Mouse (Mus musculus) G1E (cell line): Measurements from ENCODE around the gene Rnf220. TPM values are rescaled to one million over a fixed set of nuclear protein-coding genes. Genes with fewer than 3 reads are reported as not detected.

Source experiments
- ATAC-seq: 2 replicates; pipeline ENCODE4 v1.8.0; 2016; ENCODE audit warnings: mild to moderate bottlenecking; ENCODE audit not compliant: insufficient number of reproducible peaks, poor library complexity, low FRiP score, severe bottlenecking; ENCODE audit errors: extremely low read depth
- DNase-seq: peaks from one replicate; pipeline ENCODE4 v3.0.0; 2012; ENCODE audit warnings: low spot score
- H3K27me3 ChIP-seq: 2 replicates; pipeline ENCODE4 v1.6.1; 2012; ENCODE audit warnings: mild to moderate bottlenecking, low read length, inconsistent platforms; ENCODE audit not compliant: insufficient read depth
- H3K36me3 ChIP-seq: replicated peaks from 2 replicates; pipeline ENCODE3; 2012; ENCODE audit warnings: mild to moderate bottlenecking, inconsistent platforms
- H3K4me1 ChIP-seq: 2 replicates; pipeline ENCODE4 v1.6.1; 2012; ENCODE audit warnings: low read depth, low read length, inconsistent platforms, mixed read lengths; ENCODE audit not compliant: insufficient read depth
- H3K4me3 ChIP-seq: 2 replicates; pipeline ENCODE4 v1.5.1; 2012; ENCODE audit warnings: low read depth, mild to moderate bottlenecking, inconsistent platforms, low read length, moderate library complexity, mixed read lengths
- H3K9me3 ChIP-seq: replicated peaks from 2 replicates; pipeline ENCODE4 v1.6.1; 2012; ENCODE audit warnings: inconsistent platforms
- CTCF ChIP-seq: IDR thresholded peaks from 2 replicates; pipeline ENCODE4 v1.5.1; 2012; ENCODE audit warnings: low read depth, low read length, inconsistent platforms, mixed read lengths
- GATA1 ChIP-seq: IDR thresholded peaks from 2 replicates; pipeline ENCODE4 v1.6.1; 2012; ENCODE audit warnings: borderline replicate concordance, low read length, inconsistent platforms, mixed read lengths
- GATA2 ChIP-seq: IDR thresholded peaks from 2 replicates; pipeline ENCODE4 v1.6.1; 2012; ENCODE audit warnings: low read depth, low read length, inconsistent platforms, borderline replicate concordance
- POLR2AphosphoS5 ChIP-seq: IDR thresholded peaks from 2 replicates; pipeline ENCODE4 v1.6.1; 2012; ENCODE audit warnings: low read depth, low read length, inconsistent platforms; ENCODE audit not compliant: insufficient replicate concordance
- TAL1 ChIP-seq: conservative IDR thresholded peaks from 2 replicates; pipeline ENCODE4 v1.6.1; 2012; ENCODE audit warnings: low read depth, low read length, inconsistent platforms, mixed read lengths
- polyA plus RNA-seq: library from polyadenylated mRNA; stranded (reverse); fragments of >175 nt; gene quantifications from 2 replicates; pipeline ENCODE4 v1.2.3, GENCODE M21; 2012
- total RNA-seq, 2 experiments: library from RNA; stranded (forward) in 1 of 2; stranded (reverse) in 1 of 2; fragments of 200-1000 nt in 1 of 2; fragments of >200 nt in 1 of 2; fragmentation: Nextera tagmentation in 1 of 2; gene quantifications; 2 replicates each; pipeline ENCODE4 v1.2.3; 2014 to 2017

Gene Rnf220
- total and polyA plus RNA-seq, 3 experiments: 87.7 to 113 (median 88.7) TPM

GRCm38 (mm10) chr4:117491840-117492239, 5.0 kb downstream of the Rnf220 start:
- no peak for DNase-seq
- ATAC-seq: no peak
- Histone ChIP-seq H3K4me1 (no peaks in the 10 kb centered on the region), H3K36me3 (no peaks in the 10 kb centered on the region), H3K4me3 (no peak overlapping the region), H3K27me3 (peaks cover 56% of the 10 kb centered on the region), H3K9me3 (peaks cover 10% of the 10 kb centered on the region)
- TF ChIP-seq GATA1 (no peak), POLR2AphosphoS5 (no peak), TAL1 (no peak), CTCF (no peak), GATA2 (no peak)

GRCm38 (mm10) chr4:117489975-117490374, 6.9 kb downstream of the Rnf220 start:
- DNase-seq (no peak), ATAC-seq (no peak)
- no peak for TF ChIP-seq TAL1
- TF ChIP-seq GATA1: no peak
- TF ChIP-seq POLR2AphosphoS5: no peak
- TF ChIP-seq GATA2: no peak
- TF ChIP-seq CTCF: no peak
- Histone ChIP-seq H3K4me3 (no peak overlapping the region), H3K27me3 (peaks cover 41% of the 10 kb centered on the region), H3K4me1 (no peaks in the 10 kb centered on the region), H3K36me3 (no peaks in the 10 kb centered on the region), H3K9me3 (peaks cover 6% of the 10 kb centered on the region)

- no peak for ATAC-seq
- no peaks in the 10 kb centered on the region for H3K36me3 ChIP-seq
- H3K4me1 ChIP-seq: no peaks in the 10 kb centered on the region
- TF ChIP-seq GATA1 (no peak), CTCF (no peak), GATA2 (no peak), POLR2AphosphoS5 (no peak), TAL1 (no peak)
- no peak for DNase-seq
- no peak overlapping the region for H3K4me3 ChIP-seq
- peaks cover 5% of the 10 kb centered on the region for H3K9me3 ChIP-seq
- peaks cover 37% of the 10 kb centered on the region for H3K27me3 ChIP-seq
Observed at GRCm38 (mm10) chr4:117489566-117489965, 7.3 kb downstream of the Rnf220 start.

- H3K9me3 ChIP-seq: peaks cover 6% of the 10 kb centered on the region
- H3K4me3 ChIP-seq: no peak overlapping the region
- no peaks in the 10 kb centered on the region for H3K4me1 ChIP-seq
- no peaks in the 10 kb centered on the region for H3K36me3 ChIP-seq
- DNase-seq: no peak
- TF ChIP-seq GATA2 (no peak), GATA1 (no peak), TAL1 (no peak), POLR2AphosphoS5 (no peak), CTCF (no peak)
- peaks cover 22% of the 10 kb centered on the region for H3K27me3 ChIP-seq
- no peak for ATAC-seq
Observed at GRCm38 (mm10) chr4:117487471-117487870, 9.4 kb downstream of the Rnf220 start.

- Histone ChIP-seq H3K4me1 (peaks cover 1% of the 10 kb centered on the region; the same call in 1 of the 2 replicates), H3K9me3 (peaks cover 6% of the 10 kb centered on the region), H3K36me3 (no peaks in the 10 kb centered on the region), H3K27me3 (peaks cover 16% of the 10 kb centered on the region), H3K4me3 (no peak overlapping the region)
- TF ChIP-seq POLR2AphosphoS5 (no peak), CTCF (no peak), GATA1 (no peak), TAL1 (no peak), GATA2 (no peak)
- ATAC-seq (no peak), DNase-seq (no peak)
Observed at GRCm38 (mm10) chr4:117486188-117486587, 10.7 kb downstream of the Rnf220 start.

GRCm38 (mm10) chr4:117485045-117485780, 11.6 kb downstream of the Rnf220 start:
- ATAC-seq: no peak
- Histone ChIP-seq H3K4me1 (peaks cover 11% of the 10 kb centered on the region), H3K4me3 (no peak overlapping the region), H3K9me3 (peaks cover 6% of the 10 kb centered on the region), H3K27me3 (peaks cover 19% of the 10 kb centered on the region), H3K36me3 (no peaks in the 10 kb centered on the region)
- no peak for DNase-seq
- TF ChIP-seq GATA1: no peak
- TF ChIP-seq POLR2AphosphoS5: no peak
- TF ChIP-seq CTCF: no peak
- TF ChIP-seq GATA2: no peak
- TF ChIP-seq TAL1: no peak
